Mouse (Mus musculus) layer of hippocampus, adult 2 months (tissue): Measurements from ENCODE around the gene Cog2. TPM values are rescaled to one million over a fixed set of nuclear protein-coding genes. Genes with fewer than 3 reads are reported as not detected.
A peak's percentile ranks its signal among the peaks of the same experiment; 100 is the strongest.

ENCODE experiments used
- DNase-seq, 2 experiments: peaks; one replicate each; pipeline ENCODE4 v3.0.0; 2022; ENCODE audit warnings: low spot score in 2 of 2
- H3K27ac ChIP-seq: fragments of 200-600 bp; 2 replicates; pipeline ENCODE4 v1.8.1; 2022
- H3K4me3 ChIP-seq: fragments of 200-600 bp; 2 replicates; pipeline ENCODE4 v1.8.1; 2022; ENCODE audit warnings: mild to moderate bottlenecking
- CTCF ChIP-seq: fragments of 200-600 bp; conservative IDR thresholded peaks from 2 replicates; pipeline ENCODE4 v1.8.1; 2022; ENCODE audit warnings: antibody characterized with exemption, mild to moderate bottlenecking, moderate library complexity
- long read RNA-seq, 2 experiments: library from polyadenylated mRNA; stranded (forward); transcript quantifications; one replicate each; pipeline ENCODE4 v2.0.0; 2021; ENCODE audit warnings: borderline mapping rate in 2 of 2
- total RNA-seq, 2 experiments: library from RNA; stranded (reverse); gene quantifications; 2 replicates each; pipeline ENCODE4 v1.2.3; 2021

Cog2 gene
- total RNA-seq, result 10 to 100 TPM; 45.3 to 49.0 TPM
- long read RNA-seq, experiment 1, transcript Cog2-201 (18 exons, 2,825 nt), result major isoform, 23 of 45 reads
- long read RNA-seq, experiment 1, partial matches to known transcripts, result 13 of 45 reads
- long read RNA-seq, experiment 1, other reads (novel, unspliced or antisense), result 9 of 45 reads
- long read RNA-seq, experiment 2, transcript Cog2-201 (18 exons, 2,825 nt), result major isoform, 25 of 52 reads
- long read RNA-seq, experiment 2, partial matches to known transcripts, result 20 of 52 reads
- long read RNA-seq, experiment 2, other reads (novel, unspliced or antisense), result 7 of 52 reads

- Histone ChIP-seq H3K27ac (peak within 1 kb of the TSS; percentile 83), H3K4me3 (peak within 1 kb of the TSS; percentile 75)
- TF ChIP-seq CTCF, result peak; percentile 95
- DNase-seq, result peak; percentile 89
Observed at GRCm38 (mm10) chr8:124520249-124521080, at the start of gene Cog2. Cog2 (plus strand) TSS chr8:124520767.

DNA sequence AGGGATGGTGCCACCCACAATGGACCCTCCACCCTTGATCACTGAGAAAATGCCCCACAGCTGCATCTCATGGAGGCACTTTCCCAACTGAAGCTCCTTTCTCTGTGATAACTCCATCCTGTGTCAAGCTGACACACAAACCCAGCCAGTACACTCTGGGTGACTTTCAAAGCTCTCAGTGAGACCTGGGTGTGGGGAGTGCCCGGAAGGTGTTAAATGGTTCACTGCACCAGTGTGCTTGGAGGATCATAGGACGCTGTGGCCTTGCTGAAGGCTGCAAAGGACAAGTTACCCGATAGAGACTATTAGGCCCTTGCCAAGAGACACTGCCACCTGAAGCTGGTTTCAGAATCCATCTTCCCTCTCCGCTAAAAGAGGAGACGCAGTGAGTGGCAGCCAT lies 44.9 kb upstream of the Cog2 start:
- no peak for TF ChIP-seq CTCF
- Histone ChIP-seq H3K4me3 (no peak overlapping the region), H3K27ac (peak overlapping the region; percentile 91)
- no peak for DNase-seq

DNA sequence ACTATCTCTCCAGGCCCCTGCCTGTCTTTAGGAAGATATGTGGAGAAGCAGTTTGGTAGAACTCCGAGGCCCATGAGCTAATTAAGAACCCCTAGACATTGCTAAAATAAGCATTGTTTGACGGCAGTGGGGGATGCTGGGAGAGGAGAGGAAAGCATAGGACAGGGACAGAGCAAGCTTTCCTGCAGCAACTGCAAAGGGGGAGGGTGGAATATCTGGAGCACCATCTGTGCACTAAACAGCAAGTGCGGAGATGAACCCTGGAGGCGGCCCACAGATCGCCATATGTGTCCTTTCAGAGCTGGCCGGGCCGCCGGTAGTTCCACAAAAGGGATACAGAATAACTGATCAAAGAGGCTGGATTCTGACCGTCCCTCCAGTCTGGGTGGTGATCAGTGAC lies 43.9 kb upstream of the Cog2 start:
- Histone ChIP-seq H3K4me3 (no peak overlapping the region), H3K27ac (peak overlapping the region; percentile 91)
- no peak for TF ChIP-seq CTCF
- DNase-seq, result peak; percentile 80 to 89

GRCm38 (mm10) chr8:124479251-124479650 lies 41.3 kb upstream of the Cog2 start:
- no peak overlapping the region for H3K27ac ChIP-seq
- TF ChIP-seq CTCF, result no peak
- H3K4me3 ChIP-seq, result no peak overlapping the region
- DNase-seq, result no peak

GRCm38 (mm10) chr8:124480321-124480720 lies 40.2 kb upstream of the Cog2 start:
- DNase-seq, result no peak
- Histone ChIP-seq H3K27ac (no peak overlapping the region; the same call in 1 of the 2 replicates), H3K4me3 (no peak overlapping the region)
- no peak for TF ChIP-seq CTCF

- no peak for TF ChIP-seq CTCF
- Histone ChIP-seq H3K4me3 (no peak overlapping the region), H3K27ac (peak overlapping the region; percentile 85)
- DNase-seq, result peak; percentile 60 to 72
Observed at GRCm38 (mm10) chr8:124482790-124483189, 37.8 kb upstream of the Cog2 start.

- H3K27ac ChIP-seq, result peak overlapping the region; percentile 85
- DNase-seq, result no peak
- no peak overlapping the region for H3K4me3 ChIP-seq
- peak; percentile 51 for TF ChIP-seq CTCF
Observed at GRCm38 (mm10) chr8:124483356-124484115, 37.0 kb upstream of the Cog2 start.

DNA sequence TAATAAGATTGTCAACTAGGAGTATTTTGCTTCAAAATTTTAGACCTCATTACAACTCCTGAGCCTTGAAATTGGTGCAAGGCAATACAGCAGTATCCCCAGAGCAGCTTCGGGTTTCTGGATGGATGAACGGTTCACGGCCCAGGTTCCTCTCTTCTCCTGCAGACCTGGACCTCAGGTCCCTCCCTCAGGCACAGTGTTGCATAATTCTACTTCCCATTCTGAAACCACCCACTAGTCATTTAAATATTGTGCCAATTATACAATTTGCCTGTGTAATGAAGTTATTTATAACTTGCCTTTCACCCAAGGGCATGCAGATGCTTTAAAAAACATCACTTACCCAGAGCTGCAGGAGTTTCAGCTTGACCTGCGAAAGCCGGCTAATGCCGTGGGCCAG lies 31.3 kb upstream of the Cog2 start:
- no peak for DNase-seq
- no peak overlapping the region for H3K4me3 ChIP-seq

GRCm38 (mm10) chr8:124489786-124490185 lies 30.8 kb upstream of the Cog2 start:
- Histone ChIP-seq H3K27ac (peak overlapping the region; percentile 74), H3K4me3 (no peak overlapping the region)
- peak; percentile 47 for TF ChIP-seq CTCF
- no peak for DNase-seq

More for the DNA sequence above, 31.3 kb upstream of the Cog2 start:
- peak overlapping the region; percentile 74 for H3K27ac ChIP-seq
- TF ChIP-seq CTCF, result no peak

DNA sequence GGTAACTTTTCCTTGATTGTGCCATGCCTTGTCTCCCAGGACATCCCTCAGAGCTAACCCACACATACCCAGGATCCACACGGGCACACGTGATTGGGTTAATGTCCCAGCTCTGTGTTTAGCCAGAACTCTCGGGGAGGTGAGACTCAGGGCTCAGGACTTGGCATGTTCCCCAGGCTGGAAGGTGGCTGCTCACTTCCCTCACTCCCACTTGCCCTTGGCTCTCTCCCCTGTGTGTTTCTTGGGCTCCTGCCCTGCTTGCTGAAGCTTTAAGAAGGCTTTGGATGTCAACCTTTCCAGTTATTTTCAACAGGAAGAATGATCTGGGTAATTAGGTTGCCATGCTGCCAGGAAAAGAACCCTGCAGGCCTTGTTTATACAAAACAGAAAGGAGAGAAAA lies 26.2 kb upstream of the Cog2 start:
- no peak for TF ChIP-seq CTCF
- H3K27ac ChIP-seq, result peak overlapping the region; percentile 85
- no peak for DNase-seq
- no peak overlapping the region for H3K4me3 ChIP-seq

GRCm38 (mm10) chr8:124494955-124495354 lies 25.6 kb upstream of the Cog2 start:
- H3K4me3 ChIP-seq, result no peak overlapping the region
- peak overlapping the region; percentile 85 for H3K27ac ChIP-seq
- TF ChIP-seq CTCF, result no peak
- no peak for DNase-seq

DNA sequence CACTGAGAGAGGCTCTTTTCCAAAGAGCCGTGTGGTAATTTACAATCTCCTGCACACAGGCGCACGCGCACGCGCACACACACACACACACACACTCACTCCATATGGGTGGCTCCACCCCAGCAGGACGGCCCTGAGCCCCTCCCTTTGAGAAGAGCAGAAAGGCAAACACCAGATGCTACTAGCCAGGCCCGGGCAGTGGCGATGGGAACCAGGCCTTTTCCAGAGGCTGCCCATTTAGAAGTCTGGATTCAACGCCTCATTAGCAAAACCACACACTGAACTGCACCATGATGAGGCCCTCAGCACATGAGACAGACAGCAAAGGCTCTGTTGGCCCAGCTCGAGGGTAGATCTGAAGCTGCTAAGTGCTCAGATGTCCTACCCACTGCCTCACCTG lies 24.9 kb upstream of the Cog2 start:
- peak overlapping the region; percentile 85 for H3K27ac ChIP-seq
- no peak for TF ChIP-seq CTCF
- DNase-seq, result no peak
- H3K4me3 ChIP-seq, result no peak overlapping the region

GRCm38 (mm10) chr8:124496266-124496665 lies 24.3 kb upstream of the Cog2 start:
- Histone ChIP-seq H3K27ac (peak overlapping the region; percentile 85), H3K4me3 (no peak overlapping the region)
- TF ChIP-seq CTCF, result peak; percentile 21; the same call in 1 of the 2 replicates
- DNase-seq, result no peak
